Mouse (Mus musculus): Measurements from ENCODE around the gene Cdc42se2. TPM values are rescaled to one million over a fixed set of nuclear protein-coding genes. Genes with fewer than 3 reads are reported as not detected.
A peak's percentile ranks its signal among the peaks of the same experiment; 100 is the strongest.

Gene Cdc42se2
- total and polyA plus RNA-seq, 2 experiments from 2014 or later, result 139 to 144 TPM

DNA sequence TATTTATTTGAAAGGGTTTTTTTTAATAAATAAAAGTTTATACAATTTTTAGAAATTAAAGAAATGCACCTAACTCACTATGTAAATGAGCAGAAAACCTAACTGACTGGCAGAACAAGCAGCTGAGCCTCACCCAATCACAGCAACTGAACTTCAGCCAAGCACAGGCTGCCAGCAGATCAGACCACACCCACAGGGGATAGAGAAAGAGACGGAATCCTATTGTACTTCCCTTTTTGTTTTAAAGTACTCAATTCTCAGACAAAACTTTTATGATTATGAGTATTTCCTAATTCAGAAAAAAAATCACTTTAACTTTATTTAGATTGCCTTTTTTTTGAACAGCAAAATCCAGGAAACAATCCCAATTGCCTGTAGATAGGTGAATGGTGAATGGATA lies 29.5 kb downstream of the Cdc42se2 start:
- no peak overlapping the region for H3K4me2 ChIP-seq (ENCODE audit: low read depth, low read length)
- no peaks in the 10 kb centered on the region for H3K9me3 ChIP-seq (ENCODE audit: low read length)
- no peak overlapping the region for H3K9ac ChIP-seq (replicated peaks; ENCODE audit: low read length)
- no peak for TF ChIP-seq CTCF (IDR thresholded peaks at IDR 0.05; ENCODE audit: low read depth)
- no peak overlapping the region for H3K27ac ChIP-seq
- no peak for ATAC-seq
- no peaks in the 10 kb centered on the region for H3K36me3 ChIP-seq (ENCODE audit: insufficient read depth, low read length)
- peak; percentile 51 for DNase-seq (ENCODE audit: low spot score)
- no peak overlapping the region for H3K4me3 ChIP-seq (ENCODE audit: low read length)
- H3K27me3 ChIP-seq (ENCODE audit: insufficient read depth, low read length), result no peaks in the 10 kb centered on the region
- 11% methylated on average over 1 of the region's 1 CpGs for WGBS
- peaks cover 22% of the 10 kb centered on the region for H3K4me1 ChIP-seq (ENCODE audit: insufficient read depth, low read length)

GRCm38 (mm10) chr11:54755148-54755664 lies 32.3 kb downstream of the Cdc42se2 start:
- Histone ChIP-seq H3K9ac (replicated peaks; ENCODE audit: low read length) (no peak overlapping the region), H3K4me1 (ENCODE audit: insufficient read depth, low read length) (peaks cover 24% of the 10 kb centered on the region), H3K36me3 (ENCODE audit: insufficient read depth, low read length) (no peaks in the 10 kb centered on the region), H3K4me2 (ENCODE audit: low read depth, low read length) (peak overlapping the region; percentile 5; the same call in 1 of the 2 replicates), H3K4me3 (ENCODE audit: low read length) (no peak overlapping the region), H3K27ac (peak overlapping the region; percentile 88), H3K27me3 (ENCODE audit: insufficient read depth, low read length) (no peaks in the 10 kb centered on the region), H3K9me3 (ENCODE audit: low read length) (no peaks in the 10 kb centered on the region)
- no peak for TF ChIP-seq CTCF (IDR thresholded peaks at IDR 0.05; ENCODE audit: low read depth)
- ATAC-seq (no peak), DNase-seq (ENCODE audit: low spot score) (no peak)
- 31% methylated on average over 5 of the region's 5 CpGs for WGBS

GRCm38 (mm10) chr11:54754301-54755147 lies 33.0 kb downstream of the Cdc42se2 start:
- Histone ChIP-seq H3K9me3 (ENCODE audit: low read length) (no peaks in the 10 kb centered on the region), H3K4me1 (ENCODE audit: insufficient read depth, low read length) (peaks cover 24% of the 10 kb centered on the region), H3K9ac (replicated peaks; ENCODE audit: low read length) (no peak overlapping the region), H3K27ac (peak overlapping the region; percentile 88), H3K27me3 (ENCODE audit: insufficient read depth, low read length) (no peaks in the 10 kb centered on the region), H3K4me2 (ENCODE audit: low read depth, low read length) (peak overlapping the region; percentile 36), H3K4me3 (ENCODE audit: low read length) (no peak overlapping the region), H3K36me3 (ENCODE audit: insufficient read depth, low read length) (no peaks in the 10 kb centered on the region)
- ATAC-seq (peak; percentile 92), DNase-seq (ENCODE audit: low spot score) (peak; percentile 92)
- TF ChIP-seq CTCF (IDR thresholded peaks at IDR 0.05; ENCODE audit: low read depth), result no peak
- WGBS, result 8% methylated on average over 10 of the region's 10 CpGs

DNA sequence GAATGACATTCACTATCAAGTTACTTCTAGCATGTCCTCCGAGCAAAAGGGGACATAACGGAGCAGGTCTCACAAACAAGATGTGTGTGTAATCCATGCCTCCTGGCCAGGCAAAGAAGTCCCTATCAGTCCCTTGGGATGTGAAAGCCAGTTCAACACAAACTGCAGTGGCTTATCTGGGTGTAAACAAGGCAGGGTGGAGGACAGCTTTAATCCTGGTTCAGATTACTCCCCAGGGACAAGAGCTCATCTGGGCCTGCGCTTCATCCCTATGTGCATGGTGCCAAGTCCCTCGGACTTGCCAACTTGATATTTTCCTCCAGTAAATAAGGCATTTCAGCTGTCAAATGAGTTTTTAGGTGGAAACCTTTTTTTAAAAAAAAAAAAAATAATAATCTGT lies 36.0 kb downstream of the Cdc42se2 start:
- DNase-seq (ENCODE audit: low spot score) (peak; percentile 71), ATAC-seq (no peak)
- Histone ChIP-seq H3K4me3 (ENCODE audit: low read length) (no peak overlapping the region), H3K36me3 (ENCODE audit: insufficient read depth, low read length) (no peaks in the 10 kb centered on the region; the same call in 1 of the 2 replicates), H3K27me3 (ENCODE audit: insufficient read depth, low read length) (no peaks in the 10 kb centered on the region), H3K4me1 (ENCODE audit: insufficient read depth, low read length) (peaks cover 21% of the 10 kb centered on the region), H3K27ac (no peak overlapping the region), H3K9me3 (ENCODE audit: low read length) (no peaks in the 10 kb centered on the region), H3K9ac (replicated peaks; ENCODE audit: low read length) (no peak overlapping the region), H3K4me2 (ENCODE audit: low read depth, low read length) (no peak overlapping the region)
- 40% methylated on average over 4 of the region's 4 CpGs for WGBS
- TF ChIP-seq CTCF (IDR thresholded peaks at IDR 0.05; ENCODE audit: low read depth), result no peak

GRCm38 (mm10) chr11:54748891-54749290 lies 38.6 kb downstream of the Cdc42se2 start:
- ATAC-seq, result no peak
- H3K4me2 ChIP-seq (ENCODE audit: low read depth, low read length), result no peak overlapping the region
- H3K4me3 ChIP-seq (ENCODE audit: low read length), result no peak overlapping the region
- H3K27ac ChIP-seq, result no peak overlapping the region
- H3K27me3 ChIP-seq (ENCODE audit: insufficient read depth, low read length), result no peaks in the 10 kb centered on the region
- H3K9me3 ChIP-seq (ENCODE audit: low read length), result no peaks in the 10 kb centered on the region
- DNase-seq (ENCODE audit: low spot score), result no peak
- H3K9ac ChIP-seq (replicated peaks; ENCODE audit: low read length), result no peak overlapping the region
- no peaks in the 10 kb centered on the region; the same call in 1 of the 2 replicates for H3K36me3 ChIP-seq (ENCODE audit: insufficient read depth, low read length)
- peaks cover 2% of the 10 kb centered on the region; the same call in 1 of the 2 replicates for H3K4me1 ChIP-seq (ENCODE audit: insufficient read depth, low read length)
- TF ChIP-seq CTCF (IDR thresholded peaks at IDR 0.05; ENCODE audit: low read depth), result no peak

- Histone ChIP-seq H3K9me3 (ENCODE audit: low read length) (no peaks in the 10 kb centered on the region), H3K4me2 (ENCODE audit: low read depth, low read length) (no peak overlapping the region), H3K9ac (replicated peaks; ENCODE audit: low read length) (no peak overlapping the region), H3K4me1 (ENCODE audit: insufficient read depth, low read length) (no peaks in the 10 kb centered on the region), H3K27ac (no peak overlapping the region), H3K4me3 (ENCODE audit: low read length) (no peak overlapping the region), H3K27me3 (ENCODE audit: insufficient read depth, low read length) (no peaks in the 10 kb centered on the region), H3K36me3 (ENCODE audit: insufficient read depth, low read length) (peaks cover 11% of the 10 kb centered on the region; the same call in 1 of the 2 replicates)
- no peak for TF ChIP-seq CTCF (IDR thresholded peaks at IDR 0.05; ENCODE audit: low read depth)
- WGBS, result 82% methylated on average over 1 of the region's 1 CpGs
- DNase-seq (ENCODE audit: low spot score), result no peak
- ATAC-seq, result no peak
Measured at GRCm38 (mm10) chr11:54744231-54744630, 43.2 kb downstream of the Cdc42se2 start.

DNA sequence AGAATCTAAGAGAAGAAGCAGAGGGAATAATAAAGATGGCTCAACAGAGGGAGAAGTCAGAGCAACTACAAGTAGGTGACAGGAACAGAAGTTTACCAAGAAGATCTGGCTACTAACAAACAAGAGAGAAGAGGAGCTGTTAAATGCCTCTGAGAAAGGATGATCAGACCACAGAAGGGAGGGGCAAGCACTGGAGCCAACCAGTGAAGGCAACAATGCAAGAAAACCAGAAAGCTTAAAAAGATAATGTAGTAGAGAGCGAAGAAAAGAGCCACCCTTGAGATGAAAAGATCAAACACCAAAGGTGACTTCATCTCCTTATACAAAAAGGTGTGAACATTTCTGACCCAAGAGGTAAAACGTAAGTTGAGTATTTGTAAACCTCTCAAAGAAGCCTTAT lies 46.1 kb downstream of the Cdc42se2 start:
- H3K36me3 ChIP-seq (ENCODE audit: insufficient read depth, low read length), result peaks cover 15% of the 10 kb centered on the region; the same call in 1 of the 2 replicates
- no peak for ATAC-seq
- H3K27ac ChIP-seq, result no peak overlapping the region
- no peak overlapping the region for H3K9ac ChIP-seq (replicated peaks; ENCODE audit: low read length)
- H3K4me3 ChIP-seq (ENCODE audit: low read length), result no peak overlapping the region
- 94% methylated on average over 2 of the region's 2 CpGs for WGBS
- no peaks in the 10 kb centered on the region for H3K27me3 ChIP-seq (ENCODE audit: insufficient read depth, low read length)
- H3K4me1 ChIP-seq (ENCODE audit: insufficient read depth, low read length), result no peaks in the 10 kb centered on the region
- H3K9me3 ChIP-seq (ENCODE audit: low read length), result no peaks in the 10 kb centered on the region
- DNase-seq (ENCODE audit: low spot score), result no peak
- no peak for TF ChIP-seq CTCF (IDR thresholded peaks at IDR 0.05; ENCODE audit: low read depth)
- no peak overlapping the region for H3K4me2 ChIP-seq (ENCODE audit: low read depth, low read length)

Data from hindbrain, postnatal 0 days (tissue).